Mouse (Mus musculus): ENCODE measurements around the gene Mvk. TPM values are rescaled to one million over a fixed set of nuclear protein-coding genes. Genes with fewer than 3 reads are reported as not detected.

The Mvk gene
- polyA plus RNA-seq, 1 experiment from 2014 or later, result 53.0 TPM

DNA sequence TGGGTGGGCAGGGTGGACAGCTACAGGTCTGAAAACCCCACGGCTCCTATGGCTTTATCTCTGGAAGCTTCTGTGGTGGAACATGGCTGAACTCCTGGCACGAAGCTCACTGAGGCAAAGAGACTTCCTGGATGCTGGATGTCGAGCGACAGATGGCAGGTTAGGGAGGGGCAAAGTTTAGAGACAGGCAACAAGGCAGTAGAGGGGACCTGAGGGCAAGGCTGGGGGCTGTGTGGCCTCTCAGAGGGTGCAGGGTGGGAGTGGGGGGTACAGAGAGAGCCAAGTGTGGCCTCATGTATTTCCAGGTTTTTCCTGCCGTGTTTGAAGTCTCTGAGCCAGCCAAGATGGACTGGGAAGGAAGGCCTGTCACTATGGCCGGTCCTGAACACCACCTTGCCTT lies 60.8 kb downstream of the Mvk start:
- Histone ChIP-seq H3K27me3 (ENCODE audit: control insufficient read depth, insufficient read depth, low read length) (no peaks in the 10 kb centered on the region), H3K9me3 (replicated peaks; ENCODE audit: control insufficient read depth, low read length) (no peaks in the 10 kb centered on the region), H3K4me3 (ENCODE audit: low read depth, low read length) (no peak overlapping the region), H3K36me3 (replicated peaks; ENCODE audit: control insufficient read depth, insufficient read depth, low read depth, low read length) (no peaks in the 10 kb centered on the region), H3K9ac (replicated peaks; ENCODE audit: low read length) (no peak overlapping the region), H3K4me2 (ENCODE audit: low read depth, low read length) (no peak overlapping the region), H3K27ac (replicated peaks; ENCODE audit: low read depth, low read length) (no peak overlapping the region), H3K4me1 (ENCODE audit: control insufficient read depth, insufficient read depth, low read length) (no peaks in the 10 kb centered on the region)
- 76% methylated on average over 6 of the region's 6 CpGs for WGBS
- ATAC-seq (replicated peaks; ENCODE audit: insufficient number of reproducible peaks, low FRiP score, low TSS enrichment, low read depth), result no peak
- no peak for DNase-seq (ENCODE audit: low spot score)

DNA sequence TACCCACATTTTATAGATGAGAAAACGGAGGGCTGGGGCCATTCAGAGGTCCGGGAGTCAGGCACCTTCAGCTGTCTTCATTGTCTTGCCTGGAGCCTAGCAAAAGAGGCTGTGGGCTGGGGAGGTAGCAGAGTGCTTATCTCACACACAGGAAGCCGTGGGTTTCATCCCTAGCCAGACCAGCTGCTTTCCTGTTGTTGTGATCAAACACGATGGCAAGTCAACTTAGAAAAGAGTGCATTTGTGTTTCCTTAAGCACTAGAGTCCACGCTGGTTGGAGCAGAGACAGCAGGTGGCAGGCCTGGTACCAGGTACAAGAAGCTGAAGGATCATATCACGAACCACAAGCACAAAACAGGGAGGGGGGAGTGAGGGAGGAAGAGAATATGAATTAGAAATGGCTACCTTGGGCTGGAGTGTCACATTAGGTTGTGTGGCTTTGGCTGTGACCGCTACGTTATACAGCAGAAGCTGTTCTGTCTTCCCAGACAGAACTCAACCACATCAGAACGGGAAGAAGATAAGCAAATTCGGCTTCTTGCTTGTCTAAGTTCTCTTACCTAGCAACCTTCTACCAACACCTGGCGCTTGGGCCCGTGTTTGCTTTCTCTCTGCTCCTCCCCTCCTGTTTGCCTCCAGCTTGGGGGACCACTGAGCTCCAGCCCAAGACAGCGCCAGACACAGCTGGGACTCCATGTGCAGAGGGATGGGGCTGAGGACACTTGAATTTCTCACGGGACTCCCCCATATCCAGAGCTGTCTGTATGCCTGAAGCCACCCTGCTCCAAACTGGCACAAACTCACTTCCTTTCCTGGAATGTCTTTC lies 61.4 kb downstream of the Mvk start:
- WGBS, result 81% methylated on average over 14 of the region's 14 CpGs
- Histone ChIP-seq H3K9me3 (replicated peaks; ENCODE audit: control insufficient read depth, low read length) (no peaks in the 10 kb centered on the region), H3K4me3 (ENCODE audit: low read depth, low read length) (no peak overlapping the region), H3K4me2 (ENCODE audit: low read depth, low read length) (no peak overlapping the region), H3K36me3 (replicated peaks; ENCODE audit: control insufficient read depth, insufficient read depth, low read depth, low read length) (no peaks in the 10 kb centered on the region), H3K27me3 (ENCODE audit: control insufficient read depth, insufficient read depth, low read length) (no peaks in the 10 kb centered on the region), H3K4me1 (ENCODE audit: control insufficient read depth, insufficient read depth, low read length) (no peaks in the 10 kb centered on the region), H3K9ac (replicated peaks; ENCODE audit: low read length) (no peak overlapping the region), H3K27ac (replicated peaks; ENCODE audit: low read depth, low read length) (no peak overlapping the region)
- ATAC-seq (replicated peaks; ENCODE audit: insufficient number of reproducible peaks, low FRiP score, low TSS enrichment, low read depth), result no peak
- no peak for DNase-seq (ENCODE audit: low spot score)

DNA sequence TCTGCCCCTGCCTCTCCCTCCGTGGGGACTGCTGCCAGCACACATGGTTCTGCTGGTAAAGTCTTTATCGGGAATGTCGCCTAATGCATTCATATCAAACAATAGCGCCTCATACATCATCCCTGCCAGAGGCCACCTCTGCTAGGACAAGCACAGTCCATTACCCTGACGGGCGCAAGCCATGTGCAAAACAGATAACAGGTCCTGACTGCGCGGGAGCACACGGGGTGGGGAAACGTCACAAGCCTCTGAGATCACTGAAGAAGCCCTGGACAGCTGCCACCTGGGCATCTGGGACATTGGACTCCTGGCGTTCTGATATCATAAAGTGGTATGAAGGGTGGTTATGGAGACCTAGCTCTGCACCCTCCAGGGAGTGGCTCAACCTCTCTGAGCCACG lies 63.3 kb downstream of the Mvk start:
- no peak overlapping the region for H3K27ac ChIP-seq (replicated peaks; ENCODE audit: low read depth, low read length)
- H3K9ac ChIP-seq (replicated peaks; ENCODE audit: low read length), result no peak overlapping the region
- no peaks in the 10 kb centered on the region for H3K9me3 ChIP-seq (replicated peaks; ENCODE audit: control insufficient read depth, low read length)
- H3K36me3 ChIP-seq (replicated peaks; ENCODE audit: control insufficient read depth, insufficient read depth, low read depth, low read length), result no peaks in the 10 kb centered on the region
- ATAC-seq (replicated peaks; ENCODE audit: insufficient number of reproducible peaks, low FRiP score, low TSS enrichment, low read depth) (no peak), DNase-seq (ENCODE audit: low spot score) (no peak)
- no peak overlapping the region for H3K4me2 ChIP-seq (ENCODE audit: low read depth, low read length)
- H3K27me3 ChIP-seq (ENCODE audit: control insufficient read depth, insufficient read depth, low read length), result no peaks in the 10 kb centered on the region
- 84% methylated on average over 12 of the region's 12 CpGs for WGBS
- H3K4me3 ChIP-seq (ENCODE audit: low read depth, low read length), result no peak overlapping the region
- no peaks in the 10 kb centered on the region for H3K4me1 ChIP-seq (ENCODE audit: control insufficient read depth, insufficient read depth, low read length)

DNA sequence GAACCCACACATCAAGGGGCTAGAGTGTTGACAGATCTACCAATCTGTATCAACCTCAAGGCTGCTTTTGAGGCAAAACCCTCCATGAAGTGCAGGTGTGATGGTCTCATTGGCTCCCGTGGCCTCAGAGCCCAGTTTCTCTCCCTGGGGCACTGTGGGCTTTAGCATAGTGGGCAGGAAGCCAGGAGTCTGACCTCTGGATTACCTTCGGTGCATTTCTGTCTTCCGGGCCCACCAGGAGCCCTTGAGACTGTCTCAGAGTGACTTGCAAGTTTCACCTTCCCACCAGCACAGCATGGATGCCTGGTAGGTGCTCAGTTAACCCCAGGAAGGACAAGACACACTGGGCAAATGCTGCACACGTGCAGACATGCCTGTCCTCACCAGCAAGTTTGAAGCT lies 63.9 kb downstream of the Mvk start:
- Histone ChIP-seq H3K4me2 (ENCODE audit: low read depth, low read length) (no peak overlapping the region), H3K4me1 (ENCODE audit: control insufficient read depth, insufficient read depth, low read length) (no peaks in the 10 kb centered on the region), H3K9ac (replicated peaks; ENCODE audit: low read length) (no peak overlapping the region), H3K27me3 (ENCODE audit: control insufficient read depth, insufficient read depth, low read length) (no peaks in the 10 kb centered on the region), H3K27ac (replicated peaks; ENCODE audit: low read depth, low read length) (no peak overlapping the region), H3K9me3 (replicated peaks; ENCODE audit: control insufficient read depth, low read length) (no peaks in the 10 kb centered on the region), H3K4me3 (ENCODE audit: low read depth, low read length) (no peak overlapping the region), H3K36me3 (replicated peaks; ENCODE audit: control insufficient read depth, insufficient read depth, low read depth, low read length) (no peaks in the 10 kb centered on the region)
- no peak for ATAC-seq (replicated peaks; ENCODE audit: insufficient number of reproducible peaks, low FRiP score, low TSS enrichment, low read depth)
- 55% methylated on average over 4 of the region's 4 CpGs for WGBS
- DNase-seq (ENCODE audit: low spot score), result no peak

DNA sequence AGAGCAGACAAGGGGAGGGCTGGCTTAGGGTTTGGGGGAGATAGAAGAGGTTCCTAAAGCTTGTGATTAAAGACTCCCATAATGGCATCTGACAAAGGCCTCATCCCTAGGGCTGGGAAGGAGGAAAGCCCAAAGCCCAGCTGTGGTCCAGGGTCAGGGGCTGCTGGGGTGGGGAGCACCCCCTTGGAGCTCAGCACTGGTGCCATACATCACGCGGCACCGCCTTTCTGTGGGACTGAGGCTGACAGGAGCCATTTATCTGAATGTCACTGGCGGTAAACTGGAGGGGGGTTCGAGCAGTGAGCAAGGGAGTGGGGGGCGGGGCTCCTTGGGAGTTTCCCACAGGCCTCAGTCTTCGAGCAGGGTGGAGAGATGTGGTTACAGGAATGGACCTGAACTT lies 65.4 kb downstream of the Mvk start:
- no peak overlapping the region for H3K4me3 ChIP-seq (ENCODE audit: low read depth, low read length)
- peaks cover 3% of the 10 kb centered on the region; the same call in 1 of the 2 replicates for H3K27me3 ChIP-seq (ENCODE audit: control insufficient read depth, insufficient read depth, low read length)
- WGBS, result 83% methylated on average over 7 of the region's 7 CpGs
- ATAC-seq (replicated peaks; ENCODE audit: insufficient number of reproducible peaks, low FRiP score, low TSS enrichment, low read depth), result no peak
- no peaks in the 10 kb centered on the region for H3K9me3 ChIP-seq (replicated peaks; ENCODE audit: control insufficient read depth, low read length)
- H3K27ac ChIP-seq (replicated peaks; ENCODE audit: low read depth, low read length), result no peak overlapping the region
- H3K4me2 ChIP-seq (ENCODE audit: low read depth, low read length), result no peak overlapping the region
- H3K9ac ChIP-seq (replicated peaks; ENCODE audit: low read length), result no peak overlapping the region
- H3K4me1 ChIP-seq (ENCODE audit: control insufficient read depth, insufficient read depth, low read length), result no peaks in the 10 kb centered on the region
- no peaks in the 10 kb centered on the region for H3K36me3 ChIP-seq (replicated peaks; ENCODE audit: control insufficient read depth, insufficient read depth, low read depth, low read length)
- DNase-seq (ENCODE audit: low spot score), result no peak

Small RNA genes within 50 kb of the gene (microRNA-seq; reads per million reads assigned to microRNA genes)
- not detected for gene Mir7027 (ENCODE audit: borderline number of aligned reads)

Other genes with a start within 250 kb of the Mvk start
- 0.42 and 1.3 TPM in 2 replicates for gene Foxn4, start 170.5 kb upstream of the Mvk start, polyA plus RNA-seq (2014; fragmentation: Nextera tagmentation; extraction: Ambion mirVana)
- gene Myo1h, start 155.1 kb upstream of the Mvk start, polyA plus RNA-seq (2014; fragmentation: Nextera tagmentation; extraction: Ambion mirVana), result 0.38 and 1.2 TPM in 2 replicates
- gene Kctd10, start 63.8 kb upstream of the Mvk start, polyA plus RNA-seq (2014; fragmentation: Nextera tagmentation; extraction: Ambion mirVana), result 110 TPM in 2 replicates
- 42.3 and 44.9 TPM in 2 replicates for gene Ube3b, start 63.7 kb upstream of the Mvk start, polyA plus RNA-seq (2014; fragmentation: Nextera tagmentation; extraction: Ambion mirVana)
- gene Mmab, start 209 bp upstream of the Mvk start, polyA plus RNA-seq (2014; fragmentation: Nextera tagmentation; extraction: Ambion mirVana), result 22.4 and 27.2 TPM in 2 replicates
- 2.5 and 2.7 TPM in 2 replicates for gene Fam222a, start 123.7 kb downstream of the Mvk start, polyA plus RNA-seq (2014; fragmentation: Nextera tagmentation; extraction: Ambion mirVana)
- gene Trpv4, start 214.2 kb downstream of the Mvk start, polyA plus RNA-seq (2014; fragmentation: Nextera tagmentation; extraction: Ambion mirVana), result 0.85 and 1.1 TPM in 2 replicates
- 57.3 and 59.3 TPM in 2 replicates for gene Gltp, start 246.7 kb downstream of the Mvk start, polyA plus RNA-seq (2014; fragmentation: Nextera tagmentation; extraction: Ambion mirVana)

Data from embryonic facial prominence, embryonic 11.5 days (tissue).